ENCODE assay signal across 12 mouse cellular contexts in genomic region chr5:127577419-127577818, GRCm38 (mm10). TPM values are rescaled to one million over a fixed set of nuclear protein-coding genes. Genes with fewer than 3 reads are reported as not detected.
DNase-seq lines count a peak whose midpoint lies in the region; ATAC-seq and TF ChIP-seq lines count a peak whose summit lies in the region.
"Had no signal": no experiment of that assay in that cellular context is flagged by ENCODE, and none has a peak within 500 bp of the region (broad histone marks: within the 10 kb centered on the region; RNA-seq: fewer than 3 reads in every experiment).

No protein-coding gene starts in this region.

- no peak overlapping the region for H3K4me2 ChIP-seq in kidney, embryonic 15.5 days
- H3K4me2 ChIP-seq: limb, embryonic 12.5 days had no signal

- H3K4me1 ChIP-seq in bone marrow macrophage, adult 2 months (ENCODE audit: control insufficient read depth, insufficient read depth, low read length) = no peaks in the 10 kb centered on the region
- H3K4me1 ChIP-seq in kidney, embryonic 15.5 days = no peaks in the 10 kb centered on the region
- H3K4me1 ChIP-seq: limb, embryonic 12.5 days had no signal

- ATAC-seq in granulocyte monocyte progenitor cell, adult 5-6 weeks (replicated peaks; ENCODE audit: poor library complexity, severe bottlenecking) = peak; percentile 53; the same call in 1 of the 2 replicates
- no peak for ATAC-seq in frontal cortex, adult (ENCODE audit: low TSS enrichment)
- ATAC-seq in kidney, embryonic 15.5 days (replicated peaks; ENCODE audit: low FRiP score) = no peak
- ATAC-seq: intestine, embryonic 16.5 days had no signal

- H3K9me3 ChIP-seq in kidney, embryonic 15.5 days (replicated peaks) = no peaks in the 10 kb centered on the region
- H3K9me3 ChIP-seq: limb, embryonic 12.5 days had no signal

- H3K27ac ChIP-seq in bone marrow macrophage, adult 2 months (ENCODE audit: insufficient read depth, low read depth, low read length) = no peak overlapping the region
- no peak overlapping the region for H3K27ac ChIP-seq in kidney, embryonic 15.5 days
- H3K27ac ChIP-seq: limb, embryonic 12.5 days had no signal

- TF ChIP-seq POLR2A in bone marrow macrophage, adult 2 months (IDR thresholded peaks at IDR 0.05; ENCODE audit: borderline replicate concordance, low read depth, low read length) = no peak

- DNase-seq in cerebellum, adult 11 months = peak; percentile 33
- no peak for DNase-seq in cerebellum, postnatal 4 days (ENCODE audit: low spot score in 2 of 2)
- DNase-seq in lung, postnatal 10 days = peak; percentile 7
- DNase-seq in lung, adult 18-20 months = no peak

- no peaks in the 10 kb centered on the region for H3K27me3 ChIP-seq in kidney, embryonic 15.5 days

- TF ChIP-seq CTCF in bone marrow macrophage, adult 2 months (IDR thresholded peaks at IDR 0.05; ENCODE audit: low read depth, low read length) = peak; percentile 57

- no peak overlapping the region for H3K9ac ChIP-seq in kidney, embryonic 15.5 days
- H3K9ac ChIP-seq: limb, embryonic 12.5 days had no signal

- no peak overlapping the region for H3K4me3 ChIP-seq in bone marrow macrophage, adult 2 months (ENCODE audit: insufficient read depth, low read length)
- H3K4me3 ChIP-seq in kidney, embryonic 15.5 days (replicated peaks) = no peak overlapping the region
- H3K4me3 ChIP-seq: limb, embryonic 12.5 days had no signal

- 59% methylated on average over 8 of the region's 8 CpGs for WGBS in kidney, embryonic 15.5 days

- H3K36me3 ChIP-seq in kidney, embryonic 15.5 days = no peaks in the 10 kb centered on the region
- H3K36me3 ChIP-seq: limb, embryonic 12.5 days had no signal

RNA-seq across cellular contexts. Expression of gene Glt1d1, which starts 54.6 kb away (rescaled TPM):
- not detected in 2 replicates for polyA plus RNA-seq in bone marrow macrophage, adult 2 months (2012; ENCODE audit: insufficient read depth, insufficient read length, missing spikeins)
- total RNA-seq in granulocyte monocyte progenitor cell, adult 5-6 weeks (2014; fragmentation: Nextera tagmentation) = 5.6 and 7.6 TPM in 2 replicates
- total RNA-seq in granulocyte monocyte progenitor cell, adult 5-6 weeks (2017) = 7.2 and 7.5 TPM in 2 replicates
- polyA plus RNA-seq in kidney, embryonic 15.5 days (2015; fragmentation: Nextera tagmentation; extraction: Ambion mirVana) = 0.36 and 0.44 TPM in 2 replicates
- total RNA-seq: gastrocnemius, adult 18-20 months had no signal
- polyA plus RNA-seq: C2C12 had no signal

RNA-seq across cellular contexts. Expression of gene Slc15a4, which starts 55.3 kb away (rescaled TPM):
- 91.2 and 93.3 TPM in 2 replicates for polyA plus RNA-seq in bone marrow macrophage, adult 2 months (2012; ENCODE audit: insufficient read depth, insufficient read length, missing spikeins)
- 22.5 and 42.2 TPM in 2 replicates for total RNA-seq in granulocyte monocyte progenitor cell, adult 5-6 weeks (2014; fragmentation: Nextera tagmentation)
- total RNA-seq in granulocyte monocyte progenitor cell, adult 5-6 weeks (2017) = 25.2 and 105 TPM in 2 replicates
- 23.8 and 23.9 TPM in 2 replicates for polyA plus RNA-seq in kidney, embryonic 15.5 days (2015; fragmentation: Nextera tagmentation; extraction: Ambion mirVana)

Comparison
In these comparisons a context has a peak if more than half of its experiments do, and no peak if none do; other contexts are left out.
1. DNase-seq: peak in cerebellum, adult 11 months (single experiment) and lung, postnatal 10 days (single experiment); none in cerebellum, postnatal 4 days (0 of 2) and lung, adult 18-20 months (0 of 2).